Mouse (Mus musculus): Measurements from ENCODE around the gene St3gal3. TPM values are rescaled to one million over a fixed set of nuclear protein-coding genes. Genes with fewer than 3 reads are reported as not detected.

St3gal3 gene
- polyA plus RNA-seq, 1 experiment, result 8.9 TPM

DNA sequence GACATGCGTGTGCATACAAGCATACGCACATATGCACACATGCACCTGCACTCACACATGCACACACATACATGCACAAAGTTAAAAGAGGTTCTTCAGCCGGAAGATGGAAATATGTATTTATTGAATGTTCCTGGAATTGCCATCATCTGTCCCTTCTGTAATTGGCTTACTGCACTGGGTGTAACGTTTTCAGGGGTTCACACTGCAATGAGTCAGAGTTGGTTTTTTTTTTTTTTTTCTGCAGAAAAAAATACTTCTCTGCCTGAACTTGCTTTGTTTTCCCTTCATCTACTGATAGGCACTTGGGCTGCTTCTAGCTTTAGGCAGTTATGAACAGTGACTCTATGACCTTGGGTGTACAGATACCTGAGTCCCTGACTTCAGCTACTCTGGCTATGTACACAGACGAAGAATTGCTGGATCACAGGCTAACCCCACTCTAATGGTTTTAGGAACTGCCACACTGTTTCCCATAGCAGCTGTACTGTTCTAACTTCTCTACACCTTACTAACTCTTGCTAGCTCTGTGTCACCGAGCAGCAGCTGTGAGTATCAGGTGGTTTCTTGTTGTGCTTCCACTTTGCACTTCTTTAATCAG is 126.2 kb downstream of the St3gal3 start:
- Histone ChIP-seq H3K36me3 (ENCODE audit: control insufficient read depth, insufficient read depth, low read length) (no peaks in the 10 kb centered on the region), H3K27me3 (ENCODE audit: control insufficient read depth, insufficient read depth, low read length) (no peaks in the 10 kb centered on the region), H3K4me3 (ENCODE audit: extremely low read depth, insufficient read depth, insufficient read length) (no peak overlapping the region), H3K4me1 (ENCODE audit: control insufficient read depth, insufficient read depth, insufficient read length) (no peaks in the 10 kb centered on the region), H3K27ac (ENCODE audit: insufficient read depth, low read length) (no peak overlapping the region)
- TF ChIP-seq CTCF (IDR thresholded peaks at IDR 0.05; ENCODE audit: extremely low read depth, insufficient read depth, insufficient read length, insufficient replicate concordance), result no peak
- no peak for TF ChIP-seq POLR2A (IDR thresholded peaks at IDR 0.05; ENCODE audit: low read depth, low read length)
- WGBS, result 67% methylated on average over 6 of the region's 6 CpGs
- DNase-seq (ENCODE audit: low read depth in 1 of 2, low spot score in 2 of 2), result no peak

DNA sequence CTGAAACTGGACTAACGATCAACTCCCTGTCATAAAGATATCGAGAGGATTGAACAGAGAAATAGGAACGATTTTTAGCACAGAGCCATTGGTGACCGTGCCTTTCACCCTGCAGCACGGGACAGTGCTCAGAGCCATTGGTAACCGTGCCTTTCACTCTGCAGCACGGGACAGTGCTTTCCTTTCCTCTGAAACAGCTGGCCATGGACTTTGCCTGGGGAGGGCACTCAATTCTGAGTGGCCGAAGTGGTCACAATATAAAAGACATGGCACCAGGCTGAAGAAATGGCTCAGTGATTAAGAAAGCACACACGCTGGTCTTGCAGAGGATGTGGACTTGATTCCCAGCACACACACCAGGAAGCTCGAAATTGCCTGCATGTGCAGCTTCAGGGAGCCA is 133.4 kb downstream of the St3gal3 start:
- no peak overlapping the region for H3K4me3 ChIP-seq (ENCODE audit: extremely low read depth, insufficient read depth, insufficient read length)
- no peaks in the 10 kb centered on the region for H3K36me3 ChIP-seq (ENCODE audit: control insufficient read depth, insufficient read depth, low read length)
- H3K27me3 ChIP-seq (ENCODE audit: control insufficient read depth, insufficient read depth, low read length), result no peaks in the 10 kb centered on the region
- DNase-seq (ENCODE audit: low read depth in 1 of 2, low spot score in 2 of 2), result no peak
- 92% methylated on average over 10 of the region's 10 CpGs for WGBS
- TF ChIP-seq POLR2A (IDR thresholded peaks at IDR 0.05; ENCODE audit: low read depth, low read length) (no peak), CTCF (IDR thresholded peaks at IDR 0.05; ENCODE audit: extremely low read depth, insufficient read depth, insufficient read length, insufficient replicate concordance) (no peak)
- no peaks in the 10 kb centered on the region for H3K4me1 ChIP-seq (ENCODE audit: control insufficient read depth, insufficient read depth, insufficient read length)
- H3K27ac ChIP-seq (ENCODE audit: insufficient read depth, low read length), result no peak overlapping the region

DNA sequence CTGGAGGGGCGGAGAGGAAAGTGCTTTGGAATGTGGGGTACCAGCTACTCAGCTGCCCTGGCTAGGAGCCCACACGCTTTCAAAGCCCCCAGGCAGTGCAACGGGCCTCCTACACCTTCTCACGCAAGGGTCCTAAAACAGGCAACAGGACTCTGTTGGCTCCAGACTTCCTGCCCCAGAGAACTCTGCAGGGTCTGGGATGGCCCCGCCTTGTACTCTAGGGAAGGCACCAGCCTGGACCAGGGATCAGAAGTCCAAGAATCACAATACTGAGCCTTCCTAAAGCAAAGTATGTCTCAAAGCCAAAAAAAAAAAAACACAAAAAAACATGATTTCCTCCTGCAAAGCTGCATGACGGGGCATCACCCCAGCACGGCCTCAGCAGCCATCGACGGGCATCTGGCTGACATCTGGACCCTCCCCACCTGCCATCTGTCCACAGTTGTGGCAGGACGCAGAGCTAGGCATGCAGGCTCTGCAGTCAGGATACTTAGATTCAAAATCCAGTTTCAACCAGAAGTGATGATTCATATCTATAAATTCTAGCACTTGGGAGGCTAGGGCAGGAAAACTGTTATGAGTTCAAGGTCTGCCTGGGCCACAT is 134.0 kb downstream of the St3gal3 start:
- H3K4me1 ChIP-seq (ENCODE audit: control insufficient read depth, insufficient read depth, insufficient read length), result no peaks in the 10 kb centered on the region

DNA sequence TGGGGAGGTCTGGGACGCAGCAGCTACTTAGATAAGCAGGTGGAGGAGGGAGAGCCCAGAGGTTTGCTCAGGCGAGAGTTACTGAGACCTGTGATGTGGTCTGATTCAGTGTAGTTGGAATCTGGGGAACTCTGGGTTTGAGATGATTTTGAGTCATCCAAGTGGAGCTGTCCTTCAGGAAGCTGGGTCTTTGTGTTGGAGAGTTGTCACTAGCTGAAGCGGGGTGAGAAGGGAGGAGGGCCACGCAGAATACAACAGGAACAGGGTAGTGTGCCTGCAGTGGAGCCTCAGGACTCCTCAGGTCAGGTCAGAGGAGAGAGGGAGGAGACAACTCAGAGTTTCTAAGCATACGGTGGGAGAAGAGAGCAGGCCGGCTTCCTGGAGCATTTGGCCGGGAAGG is 134.8 kb downstream of the St3gal3 start:
- no peak overlapping the region for H3K4me3 ChIP-seq (ENCODE audit: extremely low read depth, insufficient read depth, insufficient read length)
- no peak overlapping the region for H3K27ac ChIP-seq (ENCODE audit: insufficient read depth, low read length)
- no peaks in the 10 kb centered on the region for H3K4me1 ChIP-seq (ENCODE audit: control insufficient read depth, insufficient read depth, insufficient read length)
- TF ChIP-seq POLR2A (IDR thresholded peaks at IDR 0.05; ENCODE audit: low read depth, low read length) (no peak), CTCF (IDR thresholded peaks at IDR 0.05; ENCODE audit: extremely low read depth, insufficient read depth, insufficient read length, insufficient replicate concordance) (no peak)
- no peak for DNase-seq (ENCODE audit: low read depth in 1 of 2, low spot score in 2 of 2)
- H3K36me3 ChIP-seq (ENCODE audit: control insufficient read depth, insufficient read depth, low read length), result no peaks in the 10 kb centered on the region
- no peaks in the 10 kb centered on the region for H3K27me3 ChIP-seq (ENCODE audit: control insufficient read depth, insufficient read depth, low read length)
- WGBS, result 78% methylated on average over 7 of the region's 7 CpGs

More for the DNA sequence above, 134.0 kb downstream of the St3gal3 start:
- no peak for DNase-seq (ENCODE audit: low read depth in 1 of 2, low spot score in 2 of 2)
- no peak overlapping the region for H3K27ac ChIP-seq (ENCODE audit: insufficient read depth, low read length)
- no peaks in the 10 kb centered on the region for H3K27me3 ChIP-seq (ENCODE audit: control insufficient read depth, insufficient read depth, low read length)
- WGBS, result 81% methylated on average over 10 of the region's 10 CpGs
- H3K36me3 ChIP-seq (ENCODE audit: control insufficient read depth, insufficient read depth, low read length), result no peaks in the 10 kb centered on the region
- no peak overlapping the region for H3K4me3 ChIP-seq (ENCODE audit: extremely low read depth, insufficient read depth, insufficient read length)
- TF ChIP-seq CTCF (IDR thresholded peaks at IDR 0.05; ENCODE audit: extremely low read depth, insufficient read depth, insufficient read length, insufficient replicate concordance), result no peak
- no peak for TF ChIP-seq POLR2A (IDR thresholded peaks at IDR 0.05; ENCODE audit: low read depth, low read length)

DNA sequence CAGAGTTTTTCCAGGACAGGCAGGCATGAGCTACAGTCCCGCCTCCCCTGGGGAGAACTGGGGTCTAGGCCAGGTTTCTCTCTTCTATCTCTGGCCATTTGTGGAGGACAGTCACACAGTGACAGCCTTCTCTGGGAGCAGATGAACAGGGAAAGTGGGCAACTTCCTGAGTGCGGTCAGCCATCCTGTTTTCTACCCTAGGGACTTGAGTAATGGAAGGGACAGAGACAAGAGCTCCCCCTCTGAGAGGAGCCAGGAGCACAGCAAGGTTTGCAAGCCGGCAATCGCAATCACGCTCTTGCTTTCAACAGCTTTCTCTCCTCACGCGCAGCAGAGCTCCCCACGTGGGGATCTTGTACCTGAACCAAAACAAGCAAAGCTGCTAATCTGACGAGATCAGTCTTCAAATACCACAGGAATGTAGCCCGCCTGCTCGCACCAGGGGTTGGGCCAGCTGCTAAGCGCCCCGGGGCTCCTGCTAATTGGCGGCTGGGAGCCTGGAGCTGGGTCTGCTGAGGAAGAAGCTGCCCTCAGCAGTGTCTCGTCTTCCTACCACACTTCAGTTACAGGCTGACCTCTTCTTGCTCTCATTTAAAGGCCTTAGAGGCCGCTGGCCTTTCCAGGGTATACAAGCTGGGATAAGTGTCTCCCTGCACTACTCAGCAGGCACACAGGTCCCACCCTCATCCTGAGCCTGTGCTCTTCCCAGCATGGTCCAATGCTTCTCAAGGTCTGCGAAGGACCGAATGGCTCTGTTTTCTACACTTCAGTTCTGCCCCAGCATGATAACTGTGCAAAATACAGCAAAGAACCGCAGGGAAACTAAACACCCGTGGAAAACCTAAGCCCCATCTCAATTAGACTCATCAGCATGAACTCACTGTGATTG is 137.1 kb downstream of the St3gal3 start:
- no peaks in the 10 kb centered on the region for H3K36me3 ChIP-seq (ENCODE audit: control insufficient read depth, insufficient read depth, low read length)
- DNase-seq (ENCODE audit: low read depth in 1 of 2, low spot score in 2 of 2), result no peak
- H3K4me3 ChIP-seq (ENCODE audit: extremely low read depth, insufficient read depth, insufficient read length), result no peak overlapping the region
- TF ChIP-seq POLR2A (IDR thresholded peaks at IDR 0.05; ENCODE audit: low read depth, low read length) (no peak), CTCF (IDR thresholded peaks at IDR 0.05; ENCODE audit: extremely low read depth, insufficient read depth, insufficient read length, insufficient replicate concordance) (no peak)
- H3K27ac ChIP-seq (ENCODE audit: insufficient read depth, low read length), result no peak overlapping the region
- H3K4me1 ChIP-seq (ENCODE audit: control insufficient read depth, insufficient read depth, insufficient read length), result no peaks in the 10 kb centered on the region
- 55% methylated on average over 20 of the region's 20 CpGs for WGBS
- no peaks in the 10 kb centered on the region for H3K27me3 ChIP-seq (ENCODE audit: control insufficient read depth, insufficient read depth, low read length)

DNA sequence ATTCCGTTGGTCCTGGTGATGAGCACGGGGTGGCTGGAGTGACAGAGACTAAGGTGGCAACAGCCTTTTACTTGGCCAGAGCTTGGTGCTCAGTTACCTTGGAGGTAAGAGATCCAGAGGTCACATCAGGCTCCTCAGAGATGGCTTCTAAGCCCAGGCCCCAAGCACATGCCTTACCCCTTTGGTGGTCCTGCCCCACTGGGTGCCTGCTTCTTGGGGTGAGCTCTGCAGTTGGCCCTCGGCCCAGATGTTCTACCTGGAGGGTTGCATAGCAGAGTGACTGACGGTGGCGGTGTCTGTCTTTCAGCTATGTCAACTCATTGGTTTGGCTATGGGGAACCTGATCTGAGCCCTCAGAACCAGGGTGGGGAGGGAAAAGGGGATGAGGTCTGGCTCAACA is 138.0 kb downstream of the St3gal3 start:
- no peaks in the 10 kb centered on the region for H3K36me3 ChIP-seq (ENCODE audit: control insufficient read depth, insufficient read depth, low read length)
- 96% methylated on average over 5 of the region's 5 CpGs for WGBS
- no peaks in the 10 kb centered on the region for H3K27me3 ChIP-seq (ENCODE audit: control insufficient read depth, insufficient read depth, low read length)
- no peak for DNase-seq (ENCODE audit: low read depth in 1 of 2, low spot score in 2 of 2)
- H3K4me3 ChIP-seq (ENCODE audit: extremely low read depth, insufficient read depth, insufficient read length), result no peak overlapping the region
- no peak overlapping the region for H3K27ac ChIP-seq (ENCODE audit: insufficient read depth, low read length)
- no peak for TF ChIP-seq POLR2A (IDR thresholded peaks at IDR 0.05; ENCODE audit: low read depth, low read length)
- no peak for TF ChIP-seq CTCF (IDR thresholded peaks at IDR 0.05; ENCODE audit: extremely low read depth, insufficient read depth, insufficient read length, insufficient replicate concordance)
- H3K4me1 ChIP-seq (ENCODE audit: control insufficient read depth, insufficient read depth, insufficient read length), result no peaks in the 10 kb centered on the region
